Mouse (Mus musculus): Measurements from ENCODE around the gene Snn. TPM values are rescaled to one million over a fixed set of nuclear protein-coding genes. Genes with fewer than 3 reads are reported as not detected.
A peak's percentile ranks its signal among the peaks of the same experiment; 100 is the strongest.

Snn gene
- total and polyA plus RNA-seq, 3 experiments = 34.0 to 93.8 (median 53.1) TPM

DNA sequence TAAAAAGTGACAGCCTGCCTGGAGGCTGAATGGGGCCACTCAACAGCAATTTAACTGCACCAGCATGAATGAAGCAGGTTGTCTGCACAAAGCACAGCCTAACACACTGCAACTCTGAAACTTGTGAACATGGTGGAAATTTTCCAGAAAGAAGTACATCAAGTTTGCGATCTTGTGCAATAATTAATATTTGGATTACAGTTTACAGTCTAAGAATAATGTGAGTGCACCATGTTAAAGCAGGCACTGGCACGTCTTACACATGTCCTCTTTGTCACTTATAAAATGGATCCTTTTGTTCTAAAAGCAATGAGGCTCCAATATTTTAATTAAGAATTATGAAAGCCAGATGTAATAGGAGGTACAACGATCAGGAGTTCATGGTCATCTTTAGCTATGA lies 36.6 kb downstream of the Snn start:
- Histone ChIP-seq H3K9me3 (replicated peaks; ENCODE audit: low read length) (no peaks in the 10 kb centered on the region), H3K4me1 (ENCODE audit: control insufficient read depth in 1 of 2, insufficient read depth in 2 of 2) (peaks cover 6 to 84% of the 10 kb centered on the region in 2 experiments), H3K27me3 (replicated peaks) (no peaks in the 10 kb centered on the region), H3K79me2 (replicated peaks; ENCODE audit: control insufficient read depth, extremely low read depth, insufficient read depth, poor library complexity, severe bottlenecking) (peaks cover 5% of the 10 kb centered on the region), H3K4me3 (replicated peaks in 1 of 3; ENCODE audit: low read depth in 2 of 3, low read length in 2 of 3, poor library complexity in 1 of 3) (no peak overlapping the region), H3K27ac (ENCODE audit: insufficient read depth, low read depth) (no peak overlapping the region), H3K4me2 (ENCODE audit: insufficient read depth, low read depth, poor library complexity, severe bottlenecking) (no peak overlapping the region), H3K36me3 (replicated peaks in 1 of 2; ENCODE audit: control insufficient read depth in 1 of 2, insufficient read depth in 1 of 2, low read length in 1 of 2) (peaks cover 38 to 87% of the 10 kb centered on the region in 2 experiments), H3K9ac (ENCODE audit: insufficient read depth, low read depth) (no peak overlapping the region)
- no peak for DNase-seq (ENCODE audit: extremely low read depth)
- dilution Hi-C loops (cut with MboI; ENCODE audit: extremely low pct_ligation_motif_present, extremely low pct_unique_long_range_greater_than_20kb, low sequenced_read_pairs) = no loop called here
- in situ Hi-C loops (cut with MboI; ENCODE audit: low pct_ligation_motif_present, low pct_unique_long_range_greater_than_20kb, low sequenced_read_pairs) = loop anchor here (10.0 kb wide), 1 partner anchor 52 kb away; no protein-coding TSS in a partner anchor
- TF ChIP-seq EP300 (IDR thresholded peaks at IDR 0.05; ENCODE audit: low read length) (no peak), CHD2 (IDR thresholded peaks at IDR 0.05; ENCODE audit: low read length) (no peak), NRF1 (IDR thresholded peaks at IDR 0.05; ENCODE audit: low read depth, low read length) (no peak), UBTF (IDR thresholded peaks at IDR 0.05; ENCODE audit: low read depth, low read length) (no peak), IRF4 (IDR thresholded peaks at IDR 0.05; ENCODE audit: low read depth, low read length) (no peak), KAT2A (IDR thresholded peaks at IDR 0.05; ENCODE audit: insufficient replicate concordance, low read length) (no peak), SIN3A (IDR thresholded peaks at IDR 0.05; ENCODE audit: low read length) (no peak), ZMIZ1 (IDR thresholded peaks at IDR 0.05; ENCODE audit: low read depth, low read length) (no peak), MAX (IDR thresholded peaks at IDR 0.05; ENCODE audit: low read length) (no peak), PAX5 (IDR thresholded peaks at IDR 0.05; ENCODE audit: low read length) (no peak), E2F4 (IDR thresholded peaks at IDR 0.05; ENCODE audit: insufficient replicate concordance, low read depth, low read length) (no peak), POLR2A (IDR thresholded peaks at IDR 0.05; ENCODE audit: low read depth, low read length) (no peak), POLR2AphosphoS2 (IDR thresholded peaks at IDR 0.05; ENCODE audit: low read depth, low read length) (no peak), SMC3 (IDR thresholded peaks at IDR 0.05; ENCODE audit: low read depth, low read length) (no peak), ELF1 (IDR thresholded peaks at IDR 0.05; ENCODE audit: low read depth, low read length) (no peak), MAFK (IDR thresholded peaks at IDR 0.05; ENCODE audit: insufficient replicate concordance, low read length) (no peak), JUN (IDR thresholded peaks at IDR 0.05; ENCODE audit: insufficient read depth, low read depth, low read length) (no peak), USF2 (conservative IDR thresholded peaks at IDR 0.05; ENCODE audit: low read depth, low read length) (no peak), MEF2A (IDR thresholded peaks at IDR 0.05; ENCODE audit: borderline replicate concordance, low read depth, low read length) (no peak)

DNA sequence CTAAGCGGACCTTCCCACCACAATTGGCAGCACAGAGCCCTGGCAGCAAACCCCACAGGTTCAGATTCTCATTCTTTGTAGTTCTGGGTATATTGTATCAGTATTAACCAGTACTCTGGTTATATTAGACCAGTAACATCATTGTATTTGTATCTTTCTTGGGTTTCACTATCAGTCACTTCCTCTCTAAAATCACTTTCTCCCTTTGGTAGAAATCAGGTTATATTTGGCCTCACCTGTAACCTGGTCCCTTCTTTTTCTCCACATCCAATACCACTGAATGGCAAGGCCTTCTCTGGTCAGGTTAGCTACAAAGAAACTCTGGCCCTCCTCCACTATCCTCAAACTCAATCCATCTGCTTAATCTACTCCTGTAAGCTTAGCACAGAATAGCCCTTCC lies 44.2 kb downstream of the Snn start:
- dilution Hi-C loops (cut with MboI; ENCODE audit: extremely low pct_ligation_motif_present, extremely low pct_unique_long_range_greater_than_20kb, low sequenced_read_pairs) = no loop called here
- Histone ChIP-seq H3K36me3 (replicated peaks in 1 of 2; ENCODE audit: control insufficient read depth in 1 of 2, insufficient read depth in 1 of 2, low read length in 1 of 2) (peaks cover 35 to 69% of the 10 kb centered on the region in 2 experiments), H3K79me2 (replicated peaks; ENCODE audit: control insufficient read depth, extremely low read depth, insufficient read depth, poor library complexity, severe bottlenecking) (peaks cover 6% of the 10 kb centered on the region; the same call in 1 of the 2 replicates)

More for the DNA sequence above, 44.2 kb downstream of the Snn start:
- DNase-seq (ENCODE audit: extremely low read depth) = no peak
- no peak overlapping the region for H3K27ac ChIP-seq (ENCODE audit: insufficient read depth, low read depth)
- peaks cover 13 to 51% of the 10 kb centered on the region in 2 experiments for H3K4me1 ChIP-seq (ENCODE audit: control insufficient read depth in 1 of 2, insufficient read depth in 2 of 2)
- in situ Hi-C loops (cut with MboI; ENCODE audit: low pct_ligation_motif_present, low pct_unique_long_range_greater_than_20kb, low sequenced_read_pairs) = loop anchor here (5.0 to 10.0 kb wide), 2 partner anchors 38 to 230 kb away; partner anchors contain the start of gene Litaf
- no peak overlapping the region for H3K4me3 ChIP-seq (replicated peaks in 1 of 3; ENCODE audit: low read depth in 2 of 3, low read length in 2 of 3, poor library complexity in 1 of 3)
- no peaks in the 10 kb centered on the region for H3K27me3 ChIP-seq (replicated peaks)
- TF ChIP-seq NELFE (IDR thresholded peaks at IDR 0.05; ENCODE audit: low read depth, low read length) = no peak
- 0 out of 2 replicates have a peak, but pooled peaks have one; percentile 21 for TF ChIP-seq JUN (IDR thresholded peaks at IDR 0.05; ENCODE audit: insufficient read depth, low read depth, low read length)
- peak; percentile 63; the same call in 1 of the 2 replicates for TF ChIP-seq MEF2A (IDR thresholded peaks at IDR 0.05; ENCODE audit: borderline replicate concordance, low read depth, low read length)
- no peak for TF ChIP-seq NRF1 (IDR thresholded peaks at IDR 0.05; ENCODE audit: low read depth, low read length)
- no peak for TF ChIP-seq SMC3 (IDR thresholded peaks at IDR 0.05; ENCODE audit: low read depth, low read length)
- TF ChIP-seq MAZ (IDR thresholded peaks at IDR 0.05; ENCODE audit: low read depth, low read length) = no peak
- no peak for TF ChIP-seq ZKSCAN1 (IDR thresholded peaks at IDR 0.05; ENCODE audit: borderline replicate concordance, low read depth, low read length)
- TF ChIP-seq MXI1 (IDR thresholded peaks at IDR 0.05; ENCODE audit: low read depth, low read length) = no peak
- peak; percentile 73 for TF ChIP-seq IRF4 (IDR thresholded peaks at IDR 0.05; ENCODE audit: low read depth, low read length)
- no peak for TF ChIP-seq ZMIZ1 (IDR thresholded peaks at IDR 0.05; ENCODE audit: low read depth, low read length)
- TF ChIP-seq JUND (conservative IDR thresholded peaks at IDR 0.05; ENCODE audit: low read depth, low read length) = peak; percentile 79
- no peak for TF ChIP-seq UBTF (IDR thresholded peaks at IDR 0.05; ENCODE audit: low read depth, low read length)
- peak; percentile 74 for TF ChIP-seq EP300 (IDR thresholded peaks at IDR 0.05; ENCODE audit: low read length)
- H3K9ac ChIP-seq (ENCODE audit: insufficient read depth, low read depth) = no peak overlapping the region
- no peak overlapping the region for H3K4me2 ChIP-seq (ENCODE audit: insufficient read depth, low read depth, poor library complexity, severe bottlenecking)
- peaks cover 2% of the 10 kb centered on the region for H3K9me3 ChIP-seq (replicated peaks; ENCODE audit: low read length)

Measured in CH12.LX (cell line).